In the genomic region with DNA sequence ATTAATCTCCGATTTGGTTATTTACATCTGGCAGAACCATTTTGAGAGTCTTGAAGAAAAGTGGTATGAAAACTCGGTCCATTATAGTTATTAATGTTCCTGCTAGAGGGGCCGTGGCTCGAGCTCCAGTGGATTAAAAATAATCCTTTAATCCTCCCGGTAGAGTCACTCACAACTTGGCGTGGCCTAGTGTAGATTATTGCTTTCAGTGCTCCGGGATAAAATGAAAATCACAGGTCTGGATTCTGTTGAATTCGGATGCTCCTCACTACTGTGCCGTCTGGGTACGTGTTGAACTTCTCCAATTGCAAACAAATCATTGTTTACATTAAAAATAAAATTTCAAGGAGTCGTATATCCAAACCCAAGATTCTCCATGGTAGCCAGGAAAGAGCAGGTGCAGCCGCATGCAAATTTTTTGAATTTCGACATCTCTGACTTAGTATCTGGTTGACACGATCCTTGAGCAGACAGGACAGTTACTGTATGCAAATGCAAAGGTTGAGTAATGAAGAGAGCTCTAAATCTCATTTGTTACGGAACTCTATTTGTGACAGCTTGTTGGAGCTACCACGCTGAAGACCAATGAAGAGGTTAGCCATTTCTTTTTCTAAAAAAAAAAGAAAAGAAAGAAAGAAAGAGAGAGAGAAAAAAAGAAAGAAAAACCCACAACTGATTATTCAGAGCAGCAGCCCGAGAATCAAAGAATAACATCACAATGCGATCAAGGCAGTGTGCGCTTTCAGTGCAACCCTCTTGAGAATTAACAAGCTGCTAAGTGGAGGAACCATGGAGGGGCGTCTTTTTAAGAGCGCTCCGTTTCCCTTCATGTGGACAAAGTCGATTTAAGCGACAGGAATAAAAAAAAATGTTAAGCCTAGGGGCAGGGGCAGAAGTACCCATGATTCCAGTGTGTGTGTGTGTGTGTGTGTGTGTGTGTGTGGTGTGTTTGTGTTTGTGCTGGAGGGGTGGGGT, we compare ENCODE assay signal across 28 mouse cellular contexts. TPM values are rescaled to one million over a fixed set of nuclear protein-coding genes. Genes with fewer than 3 reads are reported as not detected.
DNase-seq lines count a peak whose midpoint lies in the region; ATAC-seq and TF ChIP-seq lines count a peak whose summit lies in the region.
"Had no signal": no experiment of that assay in that cellular context is flagged by ENCODE, and none has a peak within 500 bp of the region (broad histone marks: within the 10 kb centered on the region; RNA-seq: fewer than 3 reads in every experiment).

No protein-coding gene starts in this region.

- 0 out of 2 replicates have a peak overlapping the region, but pooled peaks have one; percentile 0 for H3K4me2 ChIP-seq in midbrain, embryonic 14.5 days (ENCODE audit: low read length)
- no peak overlapping the region for H3K4me2 ChIP-seq in midbrain, embryonic 11.5 days
- H3K4me2 ChIP-seq: embryonic facial prominence, embryonic 12.5 days; embryonic facial prominence, embryonic 15.5 days; forebrain, embryonic 15.5 days; heart, embryonic 12.5 days; heart, embryonic 15.5 days; hindbrain, embryonic 14.5 days had no signal

- no peak overlapping the region for H3K4me3 ChIP-seq in midbrain, embryonic 14.5 days (replicated peaks; ENCODE audit: low read depth, low read length)
- H3K4me3 ChIP-seq in midbrain, embryonic 11.5 days (ENCODE audit: low read depth, low read length), result no peak overlapping the region
- H3K4me3 ChIP-seq in left cerebral cortex, adult 2 months, result no peak overlapping the region
- H3K4me3 ChIP-seq: embryonic facial prominence, embryonic 12.5 days; embryonic facial prominence, embryonic 15.5 days; forebrain, embryonic 15.5 days; heart, embryonic 12.5 days; heart, embryonic 15.5 days had no signal

- peaks cover 3% of the 10 kb centered on the region; the same call in 1 of the 2 replicates for H3K27me3 ChIP-seq in midbrain, embryonic 14.5 days (ENCODE audit: control insufficient read depth, insufficient read depth, low read length)
- H3K27me3 ChIP-seq in midbrain, embryonic 11.5 days (ENCODE audit: control insufficient read depth, insufficient read depth, low read length), result no peaks in the 10 kb centered on the region
- H3K27me3 ChIP-seq: embryonic facial prominence, embryonic 15.5 days; forebrain, embryonic 15.5 days; heart, embryonic 12.5 days had no signal

- WGBS in midbrain, embryonic 14.5 days, result 25% methylated on average over 24 of the region's 24 CpGs
- WGBS in midbrain, embryonic 11.5 days, result 66% methylated on average over 24 of the region's 24 CpGs

- TF ChIP-seq CTCF in brain, embryonic 14.5 days (IDR thresholded peaks at IDR 0.05; ENCODE audit: borderline replicate concordance, extremely low read depth, insufficient read depth, insufficient read length), result no peak
- no peak for TF ChIP-seq CTCF in left cerebral cortex, adult 2 months (IDR thresholded peaks at IDR 0.05)

- peak; percentile 48; the same call in 1 of the 2 replicates for ATAC-seq in midbrain, embryonic 14.5 days (ENCODE audit: low FRiP score, low TSS enrichment)
- ATAC-seq in midbrain, embryonic 11.5 days (ENCODE audit: low FRiP score), result no peak
- ATAC-seq: CD4-positive, CD25-positive, alpha-beta regulatory T cell, adult 4 months; forebrain, embryonic 15.5 days; hindbrain, postnatal 0 days; inflammation-experienced regulatory T-cells, adult 6 months; intestine, embryonic 16.5 days had no signal

- H3K4me1 ChIP-seq in midbrain, embryonic 14.5 days (ENCODE audit: control insufficient read depth, insufficient read depth, low read length), result no peaks in the 10 kb centered on the region
- no peaks in the 10 kb centered on the region for H3K4me1 ChIP-seq in midbrain, embryonic 11.5 days (ENCODE audit: control insufficient read depth, insufficient read depth, low read length)
- H3K4me1 ChIP-seq: embryonic facial prominence, embryonic 12.5 days; embryonic facial prominence, embryonic 15.5 days; forebrain, embryonic 15.5 days; heart, embryonic 12.5 days had no signal

- no peaks in the 10 kb centered on the region for H3K36me3 ChIP-seq in midbrain, embryonic 14.5 days (ENCODE audit: control insufficient read depth, insufficient read depth, low read length)
- no peaks in the 10 kb centered on the region for H3K36me3 ChIP-seq in midbrain, embryonic 11.5 days (ENCODE audit: control insufficient read depth, insufficient read depth, low read length)
- H3K36me3 ChIP-seq: embryonic facial prominence, embryonic 12.5 days; embryonic facial prominence, embryonic 15.5 days; forebrain, embryonic 15.5 days; heart, embryonic 12.5 days; heart, embryonic 15.5 days had no signal

- no peak overlapping the region for H3K9ac ChIP-seq in midbrain, embryonic 14.5 days (replicated peaks; ENCODE audit: low read length)
- H3K9ac ChIP-seq in midbrain, embryonic 11.5 days (ENCODE audit: low read length), result no peak overlapping the region
- H3K9ac ChIP-seq: embryonic facial prominence, embryonic 12.5 days; embryonic facial prominence, embryonic 15.5 days; forebrain, embryonic 15.5 days; heart, embryonic 12.5 days; heart, embryonic 15.5 days; hindbrain, embryonic 14.5 days had no signal

- TF ChIP-seq POLR2A in brain, embryonic 14.5 days (IDR thresholded peaks at IDR 0.05; ENCODE audit: borderline replicate concordance, extremely low read depth, insufficient read depth, insufficient read length, poor library complexity, severe bottlenecking), result no peak

- intact Hi-C loops in heart, postnatal 10 days (cut with DNase I), result no loop called here
- intact Hi-C loops in left cerebral cortex, adult 2 months (cut with DNase I), result no loop called here

- H3K9me3 ChIP-seq in midbrain, embryonic 14.5 days (ENCODE audit: control insufficient read depth, low read length), result no peaks in the 10 kb centered on the region
- no peaks in the 10 kb centered on the region for H3K9me3 ChIP-seq in midbrain, embryonic 11.5 days (ENCODE audit: control insufficient read depth, low read length)
- H3K9me3 ChIP-seq: embryonic facial prominence, embryonic 12.5 days; embryonic facial prominence, embryonic 15.5 days; forebrain, embryonic 15.5 days; heart, embryonic 12.5 days; heart, embryonic 15.5 days had no signal

- DNase-seq in heart, adult 11 months, result peak; percentile 49
- DNase-seq in heart, postnatal 10 days, result no peak
- DNase-seq in midbrain, embryonic 14.5 days, result peak; percentile 74
- DNase-seq in midbrain, embryonic 11.5 days (ENCODE audit: low spot score, missing footprints), result no peak
- DNase-seq in brain, embryonic 14.5 days (ENCODE audit: low read depth), result peak; percentile 82
- DNase-seq in fat pad, adult 2 months (ENCODE audit: extremely low read depth, low read depth, low spot score), result peak; percentile 51
- DNase-seq in left cerebral cortex, adult 2 months (ENCODE audit: extremely low spot score in 1 of 2, low spot score in 2 of 2), result no peak
- DNase-seq: adrenal gland, adult 8-10 months; adrenal gland, postnatal 25 days; cerebellum, adult 18-20 months; cerebellum, adult 9-11 months; cerebellum, postnatal 25 days; gastrocnemius, postnatal 10 days; gastrocnemius, postnatal 36 days; heart, adult 18-20 months; heart, postnatal 14 days; heart, postnatal 4 days had no signal

- H3K27ac ChIP-seq in midbrain, embryonic 14.5 days (replicated peaks; ENCODE audit: low read depth, low read length), result no peak overlapping the region
- H3K27ac ChIP-seq in midbrain, embryonic 11.5 days (ENCODE audit: low read depth, low read length), result no peak overlapping the region
- no peak overlapping the region for H3K27ac ChIP-seq in left cerebral cortex, adult 2 months
- H3K27ac ChIP-seq: embryonic facial prominence, embryonic 12.5 days; embryonic facial prominence, embryonic 15.5 days; forebrain, embryonic 15.5 days; heart, embryonic 15.5 days; hindbrain, embryonic 14.5 days; hindbrain, postnatal 0 days had no signal

RNA-seq across cellular contexts. Expression of gene Auts2, which starts 48.9 kb away (rescaled TPM):
- total RNA-seq in heart, postnatal 10 days (2021), result 10 to 100 TPM; 40.8 to 53.0 TPM
- 61.6 and 75.0 TPM in 2 replicates for polyA plus RNA-seq in midbrain, embryonic 14.5 days (2014; fragmentation: Nextera tagmentation; extraction: Ambion mirVana)
- polyA plus RNA-seq in midbrain, embryonic 11.5 days (2014; fragmentation: Nextera tagmentation; extraction: Ambion mirVana), result 36.0 and 38.9 TPM in 2 replicates
- 91.8 and 122 TPM in 2 replicates for polyA plus RNA-seq in brain, embryonic 14.5 days (2012; rRNA removed)
- 100 to 1,000 TPM; 117 to 146 TPM for total RNA-seq in left cerebral cortex, adult 2 months (2021)
- total RNA-seq: MEL had no signal
- polyA plus RNA-seq: inflammation-experienced regulatory T-cells, adult 6 months had no signal

Comparison
In these comparisons a context has a peak if more than half of its experiments do, and no peak if none do; other contexts are left out.
1. DNase-seq: peak in heart, adult 11 months (single experiment), midbrain, embryonic 14.5 days (single experiment), brain, embryonic 14.5 days (single experiment) and fat pad, adult 2 months (single experiment); none in heart, postnatal 10 days (0 of 2), midbrain, embryonic 11.5 days (single experiment) and left cerebral cortex, adult 2 months (0 of 2).